Mouse (Mus musculus) fibroblast of lung, adult 2 months (primary cell): ENCODE results near the gene Vegfb.
A peak's percentile ranks its signal among the peaks of the same experiment; 100 is the strongest.

Source experiments
- DNase-seq: peaks from one replicate; pipeline ENCODE4 v3.0.0-alpha.2; 2011; ENCODE audit warnings: low read depth

The Vegfb gene

DNA sequence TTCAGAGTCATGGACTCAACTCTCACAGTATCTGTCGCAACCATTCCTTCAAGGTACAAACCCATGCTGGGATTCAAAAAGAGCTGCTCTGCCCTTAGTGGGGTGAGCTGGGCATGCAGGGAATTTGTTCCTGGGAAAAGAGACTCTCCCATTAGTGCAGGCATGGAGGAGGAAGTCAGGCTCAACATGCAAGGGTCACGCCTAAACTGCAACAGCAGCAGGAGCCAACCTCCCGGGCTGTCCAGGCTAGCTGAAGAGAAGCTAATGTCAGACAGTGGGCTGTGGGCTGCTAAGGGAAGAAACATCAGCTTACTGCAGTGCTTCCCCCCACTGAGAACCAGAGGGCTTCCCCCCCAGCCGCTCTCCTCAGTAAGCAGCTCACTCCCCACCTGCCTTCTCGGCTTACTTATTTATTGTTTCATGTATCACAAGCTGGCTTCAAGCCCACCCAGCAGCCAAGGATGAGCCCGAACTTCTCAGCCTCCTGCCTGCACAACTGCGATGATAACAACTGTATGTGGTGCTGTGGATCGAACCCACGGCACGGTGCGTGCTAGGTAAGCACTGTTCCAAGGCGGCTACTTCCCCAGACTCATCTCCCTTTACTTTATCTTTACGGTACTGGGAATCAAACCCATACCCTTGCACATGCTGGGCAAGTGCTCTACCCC, 15.1 kb downstream of the Vegfb start:
- DNase-seq = no peak

- DNase-seq = no peak
Measured at GRCm38 (mm10) chr19:6971644-6972043, 15.8 kb downstream of the Vegfb start.

GRCm38 (mm10) chr19:6970460-6971085, 16.9 kb downstream of the Vegfb start:
- no peak for DNase-seq

DNA sequence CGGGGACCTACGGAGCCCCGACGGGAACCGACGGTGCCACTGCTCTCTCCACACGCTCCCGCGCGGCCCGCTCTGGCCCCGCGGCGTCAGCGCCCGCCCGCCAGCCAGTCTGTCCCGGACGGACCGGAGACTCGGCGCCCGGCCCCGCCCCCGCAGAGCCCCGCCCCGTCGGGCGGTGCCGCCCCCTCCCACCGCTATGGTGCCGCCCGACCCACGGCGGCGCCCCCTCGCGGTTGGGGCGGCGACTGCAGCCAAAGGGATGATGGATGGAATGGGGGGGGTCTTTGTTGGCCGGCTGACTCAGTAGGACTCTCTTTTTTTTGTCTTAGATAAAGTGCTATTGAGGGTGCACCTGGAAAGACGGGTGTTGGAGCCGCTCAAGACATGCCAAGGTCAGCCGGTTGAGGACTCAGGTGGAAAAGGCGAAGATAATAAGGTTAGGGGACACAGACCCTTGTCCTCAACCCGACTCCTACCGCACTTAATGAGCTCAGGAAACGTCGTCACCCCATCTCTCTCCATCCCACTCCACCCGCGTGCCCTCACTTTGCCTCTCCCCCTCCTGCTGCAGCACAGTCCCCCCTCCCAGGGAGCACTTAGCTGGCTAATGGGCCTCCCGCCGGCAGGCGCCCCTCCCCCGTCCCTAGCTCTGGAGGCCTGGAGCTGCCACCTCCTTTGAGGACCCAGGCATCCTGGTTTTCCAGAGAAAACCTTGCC, 17.6 kb downstream of the Vegfb start:
- DNase-seq = no peak

DNA sequence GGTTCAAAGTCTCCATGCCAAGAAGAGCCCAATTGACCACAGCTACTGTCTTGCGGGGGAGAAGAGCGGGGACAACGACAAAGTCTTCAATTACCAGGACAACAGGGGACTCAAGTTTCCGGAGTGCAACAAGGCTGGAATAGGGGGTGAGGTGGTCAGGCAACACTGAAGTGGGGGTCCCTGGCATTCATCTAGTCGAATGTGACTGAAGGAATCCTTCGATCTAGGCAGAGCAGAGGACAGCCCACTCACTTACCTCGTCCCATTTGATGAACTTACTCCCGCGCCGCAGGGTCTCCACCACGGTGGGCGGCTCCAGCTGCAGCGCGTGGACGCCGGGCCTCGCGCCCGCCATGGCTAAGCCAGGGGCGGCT, 18.2 kb downstream of the Vegfb start:
- DNase-seq = no peak

GRCm38 (mm10) chr19:6968491-6969271, 18.8 kb downstream of the Vegfb start:
- no peak for DNase-seq

GRCm38 (mm10) chr19:6956461-6956860, 31.0 kb downstream of the Vegfb start:
- DNase-seq = no peak

- DNase-seq = no peak
Measured at GRCm38 (mm10) chr19:6955424-6955823, 32.0 kb downstream of the Vegfb start.

- DNase-seq = no peak
Measured at GRCm38 (mm10) chr19:6954046-6954445, 33.4 kb downstream of the Vegfb start.

DNA sequence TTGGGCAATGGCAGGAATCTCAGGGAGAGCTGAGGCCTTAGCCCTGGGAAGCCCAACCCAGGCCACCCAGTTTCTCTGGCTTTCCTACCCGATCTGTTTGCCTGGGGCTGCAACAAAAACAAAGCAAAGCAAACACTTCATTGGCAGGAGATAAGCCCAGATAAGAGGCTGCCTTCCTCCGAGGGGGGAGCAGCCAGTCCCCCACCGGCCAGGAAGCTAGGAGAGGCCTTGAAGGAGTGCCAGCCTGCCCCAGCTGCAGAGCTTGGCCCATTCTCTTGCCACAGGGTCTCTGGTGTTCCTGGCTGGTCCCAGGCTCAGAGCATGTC, 34.8 kb downstream of the Vegfb start:
- DNase-seq = no peak

- DNase-seq = peak; percentile 78
Measured at GRCm38 (mm10) chr19:6951994-6952711, 35.3 kb downstream of the Vegfb start.

GRCm38 (mm10) chr19:6951381-6951968, 36.0 kb downstream of the Vegfb start:
- peak; percentile 83 for DNase-seq

- no peak for DNase-seq
Measured at GRCm38 (mm10) chr19:6950613-6951153, 36.8 kb downstream of the Vegfb start.

- DNase-seq = no peak
Measured at GRCm38 (mm10) chr19:6949951-6950350, 37.5 kb downstream of the Vegfb start.

DNA sequence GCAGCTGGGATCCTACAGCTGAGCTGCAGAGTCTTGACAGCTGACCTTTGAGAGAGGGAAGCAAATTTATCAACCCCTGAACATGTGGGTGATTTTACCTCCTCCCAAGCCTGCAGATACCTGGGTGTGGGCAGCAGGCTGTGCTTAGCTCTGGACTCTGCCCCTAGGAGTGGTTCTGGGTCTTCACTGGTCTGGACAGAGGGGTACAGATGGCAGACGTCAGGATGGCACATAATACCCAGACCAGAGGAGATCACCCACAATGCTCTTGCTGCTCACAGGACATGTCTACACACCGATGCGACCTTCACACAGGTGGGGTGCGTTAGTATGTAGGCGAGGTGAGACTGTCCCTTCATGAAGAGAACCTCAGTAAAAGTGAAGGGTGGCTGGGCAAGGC, 37.9 kb downstream of the Vegfb start:
- no peak for DNase-seq

DNA sequence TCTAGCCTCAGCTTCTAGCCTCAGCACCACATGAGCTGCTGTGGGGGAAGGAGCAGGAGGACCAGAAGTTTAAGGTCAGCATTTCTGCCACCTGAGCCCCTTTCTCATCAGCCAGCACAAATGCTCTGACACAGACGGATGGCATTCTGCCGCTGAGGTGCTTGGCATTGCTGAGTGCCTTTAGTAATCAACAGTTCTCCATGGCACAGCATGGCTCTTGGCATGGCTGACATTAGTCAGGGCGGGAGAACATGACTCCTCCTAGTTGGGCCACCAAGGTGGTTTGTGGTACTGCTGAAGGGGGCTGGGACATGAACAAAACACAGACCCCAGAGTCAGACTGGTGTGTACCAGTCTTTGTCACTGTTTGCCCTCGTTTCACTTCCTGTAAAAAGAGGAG, 39.3 kb downstream of the Vegfb start:
- no peak for DNase-seq

- no peak for DNase-seq
Measured at GRCm38 (mm10) chr19:6947742-6948141, 39.7 kb downstream of the Vegfb start.

- DNase-seq = no peak
Measured at GRCm38 (mm10) chr19:6943709-6944108, 43.7 kb downstream of the Vegfb start.

GRCm38 (mm10) chr19:6942764-6943163, 44.7 kb downstream of the Vegfb start:
- DNase-seq = no peak

DNA sequence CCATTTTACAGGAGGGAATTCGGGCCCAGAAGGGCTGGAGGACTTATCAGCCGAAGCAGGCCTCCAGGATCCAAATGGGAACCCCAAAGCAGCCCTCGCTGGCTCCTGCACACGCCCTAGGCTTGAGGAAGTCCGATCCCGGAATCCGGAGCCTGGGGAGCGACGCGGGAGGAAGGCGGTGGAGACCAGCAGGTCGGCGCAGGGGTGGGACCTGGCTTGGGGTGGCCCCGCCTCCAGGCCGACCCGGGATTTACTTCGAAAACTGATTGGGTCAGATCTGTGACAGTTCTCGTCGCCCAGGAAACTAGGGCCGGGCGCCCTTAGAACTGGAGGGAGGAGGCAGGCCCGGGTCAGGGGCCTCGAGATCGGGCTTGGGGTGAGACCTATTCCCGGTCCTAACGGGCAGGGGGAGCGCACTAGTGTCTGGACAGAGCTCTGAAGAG, 45.2 kb downstream of the Vegfb start, which contains the start of gene Gpr137:
Gene Gpr137, minus strand, starts transcription at position 232 of the 443 bp plus-strand sequence.
- peak; percentile 82 for DNase-seq
